Mouse (Mus musculus): ENCODE results near the gene Ephb2. TPM values are rescaled to one million over a fixed set of nuclear protein-coding genes. Genes with fewer than 3 reads are reported as not detected.

Gene Ephb2
- polyA plus RNA-seq, 1 experiment = 16.8 TPM

GRCm38 (mm10) chr4:136600536-136600935 lies 235.3 kb downstream of the Ephb2 start:
- Histone ChIP-seq H3K79me3 (ENCODE audit: low read depth) (peaks cover 55% of the 10 kb centered on the region), H3K79me2 (ENCODE audit: control insufficient read depth, insufficient read depth) (peaks cover 67% of the 10 kb centered on the region), H3K27me3 (ENCODE audit: control insufficient read depth, insufficient read depth, insufficient read length) (no peaks in the 10 kb centered on the region), H3ac (ENCODE audit: control insufficient read depth, insufficient read length, low read depth) (no peak overlapping the region), H3K4me3 (ENCODE audit: insufficient read depth, poor library complexity, severe bottlenecking) (no peak overlapping the region), H3K36me3 (ENCODE audit: control insufficient read depth, insufficient read depth) (no peaks in the 10 kb centered on the region)
- TF ChIP-seq MYOD1 (IDR thresholded peaks at IDR 0.05; ENCODE audit: control insufficient read depth, insufficient read length, low read depth) = no peak
- TF ChIP-seq CTCF (IDR thresholded peaks at IDR 0.05; ENCODE audit: control insufficient read depth, insufficient read depth, insufficient read length) = no peak
- TF ChIP-seq USF1 (IDR thresholded peaks at IDR 0.05; ENCODE audit: low read depth) = no peak
- TF ChIP-seq MYOG (IDR thresholded peaks at IDR 0.05; ENCODE audit: control insufficient read depth, extremely low read depth, insufficient read length) = no peak
- TF ChIP-seq FOSL1 (IDR thresholded peaks at IDR 0.05; ENCODE audit: insufficient read depth, low read length, poor library complexity, severe bottlenecking) = no peak
- no peak for TF ChIP-seq CEBPB (IDR thresholded peaks at IDR 0.05; ENCODE audit: low read depth)

GRCm38 (mm10) chr4:136599869-136600268 lies 235.9 kb downstream of the Ephb2 start:
- H3K36me3 ChIP-seq (ENCODE audit: control insufficient read depth, insufficient read depth) = no peaks in the 10 kb centered on the region
- peaks cover 74% of the 10 kb centered on the region for H3K79me2 ChIP-seq (ENCODE audit: control insufficient read depth, insufficient read depth)
- no peak overlapping the region for H3ac ChIP-seq (ENCODE audit: control insufficient read depth, insufficient read length, low read depth)
- no peak for TF ChIP-seq USF1 (IDR thresholded peaks at IDR 0.05; ENCODE audit: low read depth)
- no peak for TF ChIP-seq MYOG (IDR thresholded peaks at IDR 0.05; ENCODE audit: control insufficient read depth, extremely low read depth, insufficient read length)
- no peak for TF ChIP-seq FOSL1 (IDR thresholded peaks at IDR 0.05; ENCODE audit: insufficient read depth, low read length, poor library complexity, severe bottlenecking)
- TF ChIP-seq CTCF (IDR thresholded peaks at IDR 0.05; ENCODE audit: control insufficient read depth, insufficient read depth, insufficient read length) = no peak
- no peak for TF ChIP-seq MYOD1 (IDR thresholded peaks at IDR 0.05; ENCODE audit: control insufficient read depth, insufficient read length, low read depth)
- TF ChIP-seq MAX (IDR thresholded peaks at IDR 0.05) = no peak
- no peak overlapping the region for H3K4me3 ChIP-seq (ENCODE audit: insufficient read depth, poor library complexity, severe bottlenecking)
- H3K27me3 ChIP-seq (ENCODE audit: control insufficient read depth, insufficient read depth, insufficient read length) = no peaks in the 10 kb centered on the region
- H3K79me3 ChIP-seq (ENCODE audit: low read depth) = peaks cover 61% of the 10 kb centered on the region

GRCm38 (mm10) chr4:136598268-136598876 lies 237.4 kb downstream of the Ephb2 start:
- no peak overlapping the region for H3ac ChIP-seq (ENCODE audit: control insufficient read depth, insufficient read length, low read depth)
- peaks cover 76% of the 10 kb centered on the region for H3K79me3 ChIP-seq (ENCODE audit: low read depth)
- TF ChIP-seq CTCF (IDR thresholded peaks at IDR 0.05; ENCODE audit: control insufficient read depth, insufficient read depth, insufficient read length) (no peak), MYOG (IDR thresholded peaks at IDR 0.05; ENCODE audit: control insufficient read depth, extremely low read depth, insufficient read length) (no peak), MYOD1 (IDR thresholded peaks at IDR 0.05; ENCODE audit: control insufficient read depth, insufficient read length, low read depth) (no peak), CEBPB (IDR thresholded peaks at IDR 0.05; ENCODE audit: low read depth) (no peak), USF1 (IDR thresholded peaks at IDR 0.05; ENCODE audit: low read depth) (no peak), MAX (IDR thresholded peaks at IDR 0.05) (no peak), FOSL1 (IDR thresholded peaks at IDR 0.05; ENCODE audit: insufficient read depth, low read length, poor library complexity, severe bottlenecking) (no peak)
- no peaks in the 10 kb centered on the region for H3K27me3 ChIP-seq (ENCODE audit: control insufficient read depth, insufficient read depth, insufficient read length)
- H3K36me3 ChIP-seq (ENCODE audit: control insufficient read depth, insufficient read depth) = no peaks in the 10 kb centered on the region
- no peak overlapping the region for H3K4me3 ChIP-seq (ENCODE audit: insufficient read depth, poor library complexity, severe bottlenecking)
- H3K79me2 ChIP-seq (ENCODE audit: control insufficient read depth, insufficient read depth) = peaks cover 89% of the 10 kb centered on the region

Small RNA genes within 50 kb of the gene (microRNA-seq; reads per million reads assigned to microRNA genes)
- gene Gm22180 (ENCODE audit: borderline microRNAs expressed) = not detected

Other genes with a start within 250 kb of the Ephb2 start
- gene Kdm1a, start 233.3 kb downstream of the Ephb2 start, polyA plus RNA-seq (2012; fragmentation: generic; extraction: Trizol) = 47.2 TPM
- not detected for gene Tex46, start 225.6 kb downstream of the Ephb2 start, polyA plus RNA-seq (2012; fragmentation: generic; extraction: Trizol)
- gene Lactbl1, start 213.4 kb downstream of the Ephb2 start, polyA plus RNA-seq (2012; fragmentation: generic; extraction: Trizol) = not detected
- gene C1qb, start 50.2 kb upstream of the Ephb2 start, polyA plus RNA-seq (2012; fragmentation: generic; extraction: Trizol) = not detected
- not detected for gene C1qc, start 57.1 kb upstream of the Ephb2 start, polyA plus RNA-seq (2012; fragmentation: generic; extraction: Trizol)
- not detected for gene C1qa, start 62.8 kb upstream of the Ephb2 start, polyA plus RNA-seq (2012; fragmentation: generic; extraction: Trizol)
- gene Epha8, start 120.8 kb upstream of the Ephb2 start, polyA plus RNA-seq (2012; fragmentation: generic; extraction: Trizol) = 0.01 TPM
- 9.1 TPM for gene Zbtb40, start 212.8 kb upstream of the Ephb2 start, polyA plus RNA-seq (2012; fragmentation: generic; extraction: Trizol)

All from C2C12 (cell line).